Mouse (Mus musculus): ENCODE data around the gene Ets1.

Ets1 gene

GRCm38 (mm10) chr9:32761326-32761725 is 125.3 kb downstream of the Ets1 start:
- no peak for DNase-seq (ENCODE audit: low spot score)

GRCm38 (mm10) chr9:32764374-32764773 is 128.4 kb downstream of the Ets1 start:
- DNase-seq (ENCODE audit: low spot score): no peak

- DNase-seq (ENCODE audit: low spot score): no peak
Observed at GRCm38 (mm10) chr9:32765123-32765522, 129.1 kb downstream of the Ets1 start.

GRCm38 (mm10) chr9:32778866-32779265 is 142.8 kb downstream of the Ets1 start:
- no peak for DNase-seq (ENCODE audit: low spot score)

GRCm38 (mm10) chr9:32782391-32783092 is 146.5 kb downstream of the Ets1 start:
- DNase-seq (ENCODE audit: low spot score): no peak

- no peak for DNase-seq (ENCODE audit: low spot score)
Observed at GRCm38 (mm10) chr9:32787091-32787490, 151.1 kb downstream of the Ets1 start.

- DNase-seq (ENCODE audit: low spot score): no peak
Observed at GRCm38 (mm10) chr9:32787615-32788014, 151.6 kb downstream of the Ets1 start.

- no peak for DNase-seq (ENCODE audit: low spot score)
Observed at GRCm38 (mm10) chr9:32789306-32789705, 153.3 kb downstream of the Ets1 start.

GRCm38 (mm10) chr9:32791699-32792098 is 155.7 kb downstream of the Ets1 start:
- DNase-seq (ENCODE audit: low spot score): no peak

GRCm38 (mm10) chr9:32798171-32798570 is 162.2 kb downstream of the Ets1 start:
- DNase-seq (ENCODE audit: low spot score): no peak

GRCm38 (mm10) chr9:32806106-32806505 is 170.1 kb downstream of the Ets1 start:
- no peak for DNase-seq (ENCODE audit: low spot score)
